Mouse (Mus musculus) heart, adult 2 months (tissue): ENCODE results near the gene 4921507P07Rik.
A peak's percentile ranks its signal among the peaks of the same experiment; 100 is the strongest.

Experiments used
- CTCF ChIP-seq: fragments of 200-600 bp; IDR thresholded peaks from 2 replicates; pipeline ENCODE4 v1.8.1; 2022; ENCODE audit warnings: antibody characterized with exemption, mild to moderate bottlenecking, moderate library complexity
- POLR2A ChIP-seq: fragments of 200-500 bp; IDR thresholded peaks from 2 replicates; pipeline ENCODE4 v1.6.1; 2011; ENCODE audit warnings: mild to moderate bottlenecking, low read depth, low read length, control low read depth; ENCODE audit not compliant: insufficient read depth

- TF ChIP-seq CTCF (peak; percentile 74), POLR2A (no peak)
Observed at GRCm38 (mm10) chr6:50640377-50640776, 43.9 kb upstream of the 4921507P07Rik start.
